Mouse (Mus musculus) neural tube, embryonic 13.5 days (tissue): ENCODE measurements around the gene Gsk3a. TPM values are rescaled to one million over a fixed set of nuclear protein-coding genes. Genes with fewer than 3 reads are reported as not detected.

Source experiments
- ATAC-seq: fragments of 200-750 bp; cut with Nextera tagmentation; 2 replicates; pipeline ENCODE4 v1.8.0; 2017; ENCODE audit warnings: low read depth, mild to moderate bottlenecking, moderate TSS enrichment, moderate library complexity
- H3K27ac ChIP-seq: fragments of 300-500 bp; sonication (generic); replicated peaks from 2 replicates; pipeline ENCODE4 v1.5.1; 2015; ENCODE audit warnings: moderate library complexity, mild to moderate bottlenecking, inconsistent platforms
- H3K27me3 ChIP-seq: fragments of 300-500 bp; sonication (generic); 2 replicates; pipeline ENCODE4 v1.6.1; 2015; ENCODE audit warnings: mild to moderate bottlenecking, inconsistent platforms
- H3K36me3 ChIP-seq: fragments of 300-500 bp; sonication (generic); 2 replicates; pipeline ENCODE4 v1.6.1; 2015; ENCODE audit warnings: mild to moderate bottlenecking, inconsistent platforms
- H3K4me1 ChIP-seq: fragments of 300-500 bp; sonication (generic); replicated peaks from 2 replicates; pipeline ENCODE4 v1.6.1; 2015; ENCODE audit warnings: inconsistent platforms
- H3K4me2 ChIP-seq: fragments of 300-500 bp; sonication (generic); 2 replicates; pipeline ENCODE4 v1.6.1; 2015; ENCODE audit warnings: inconsistent platforms, mild to moderate bottlenecking, moderate library complexity
- H3K4me3 ChIP-seq: fragments of 300-500 bp; sonication (generic); 2 replicates; pipeline ENCODE4 v1.5.1; 2015; ENCODE audit warnings: mild to moderate bottlenecking, inconsistent platforms
- H3K9ac ChIP-seq: fragments of 300-500 bp; sonication (generic); 2 replicates; pipeline ENCODE4 v1.6.1; 2015; ENCODE audit warnings: moderate library complexity, mild to moderate bottlenecking, inconsistent platforms
- H3K9me3 ChIP-seq: fragments of 300-500 bp; sonication (generic); 2 replicates; pipeline ENCODE4 v1.6.1; 2016; ENCODE audit warnings: inconsistent platforms
- WGBS: fragments of 180-500 bp; shearing (Covaris S2); methylation state at CpG from one replicate; pipeline ENCODE4 v1.1.7; 2015; 5-methylcytosine and 5-hydroxymethylcytosine counted together
- microRNA-seq: library from miRNA; unstranded; fragments of <30 nt; microRNA quantifications from one replicate; pipeline ENCODE4, GENCODE M21; 2016
- polyA plus RNA-seq: library from polyadenylated mRNA; unstranded; fragments of >200 nt; fragmentation: Nextera tagmentation; extraction: Ambion mirVana; gene quantifications from 2 replicates; pipeline ENCODE4 v1.2.1, GENCODE M21; 2015

Gene Gsk3a
- polyA plus RNA-seq, 1 experiment from 2014 or later, result 16.8 TPM

DNA sequence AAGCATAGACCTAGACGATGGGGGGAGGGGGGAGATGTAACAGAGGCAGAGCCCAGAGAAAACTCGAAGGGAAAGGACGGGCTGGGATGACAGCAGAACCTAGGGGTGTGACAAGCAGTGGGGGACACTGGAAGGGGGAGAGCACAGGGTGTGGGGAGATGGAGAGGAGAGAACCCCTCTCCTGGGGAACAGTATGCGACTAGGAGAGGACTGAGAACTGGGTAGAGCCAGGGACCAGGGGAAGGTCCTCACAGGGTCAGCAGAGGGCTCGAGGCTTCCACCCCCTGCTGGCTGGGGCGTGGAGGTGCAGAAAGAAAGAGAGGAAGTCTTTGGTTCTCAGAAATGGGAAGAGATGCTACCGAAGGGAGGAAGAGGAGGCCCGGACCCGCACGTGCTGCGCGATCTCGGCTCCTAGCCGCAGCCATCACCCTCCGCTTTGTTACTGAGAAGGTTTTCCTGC lies 56.3 kb downstream of the Gsk3a start:
- ATAC-seq, result no peak
- Histone ChIP-seq H3K36me3 (no peaks in the 10 kb centered on the region), H3K27me3 (peaks cover 46% of the 10 kb centered on the region), H3K4me3 (peak overlapping the region; percentile 26), H3K4me1 (peaks cover 45% of the 10 kb centered on the region), H3K9ac (peak overlapping the region; percentile 54), H3K27ac (no peak overlapping the region), H3K9me3 (no peaks in the 10 kb centered on the region), H3K4me2 (peak overlapping the region; percentile 76)
- 2% methylated on average over 15 of the region's 15 CpGs for WGBS

DNA sequence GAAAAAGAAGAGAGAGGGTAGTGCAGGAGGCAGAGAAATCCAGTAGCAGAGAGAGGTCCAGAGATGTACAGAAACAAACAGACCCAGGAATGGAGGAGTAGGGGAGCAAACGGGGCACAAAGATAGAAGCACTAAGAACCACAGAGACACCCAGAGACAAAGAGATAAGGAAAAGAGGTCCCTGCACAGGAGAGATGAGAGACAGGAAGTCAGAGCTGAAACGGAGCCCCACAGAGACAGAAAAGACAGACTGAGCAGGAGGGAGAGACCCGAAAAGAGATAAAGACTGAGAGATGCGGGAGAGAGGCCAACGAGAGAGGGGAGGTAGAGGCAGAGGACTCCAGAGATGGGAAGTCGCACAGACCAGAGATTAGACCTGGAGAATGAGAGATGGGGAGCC lies 57.1 kb downstream of the Gsk3a start:
- 1% methylated on average over 6 of the region's 6 CpGs for WGBS
- Histone ChIP-seq H3K9me3 (no peaks in the 10 kb centered on the region), H3K27ac (peak overlapping the region; percentile 99), H3K4me1 (peaks cover 54% of the 10 kb centered on the region), H3K4me3 (peak overlapping the region; percentile 70), H3K9ac (peak overlapping the region; percentile 99), H3K4me2 (peak overlapping the region; percentile 76), H3K27me3 (peaks cover 46% of the 10 kb centered on the region), H3K36me3 (no peaks in the 10 kb centered on the region)
- ATAC-seq, result no peak

- WGBS, result under 1% methylated on average over 37 of the region's 56 CpGs
These were observed 58.0 kb downstream of the Gsk3a start, which contains the start of gene Pou2f2 for GRCm38 (mm10) chr7:25179606-25180161. Pou2f2 (minus strand) TSS chr7:25179726.

DNA sequence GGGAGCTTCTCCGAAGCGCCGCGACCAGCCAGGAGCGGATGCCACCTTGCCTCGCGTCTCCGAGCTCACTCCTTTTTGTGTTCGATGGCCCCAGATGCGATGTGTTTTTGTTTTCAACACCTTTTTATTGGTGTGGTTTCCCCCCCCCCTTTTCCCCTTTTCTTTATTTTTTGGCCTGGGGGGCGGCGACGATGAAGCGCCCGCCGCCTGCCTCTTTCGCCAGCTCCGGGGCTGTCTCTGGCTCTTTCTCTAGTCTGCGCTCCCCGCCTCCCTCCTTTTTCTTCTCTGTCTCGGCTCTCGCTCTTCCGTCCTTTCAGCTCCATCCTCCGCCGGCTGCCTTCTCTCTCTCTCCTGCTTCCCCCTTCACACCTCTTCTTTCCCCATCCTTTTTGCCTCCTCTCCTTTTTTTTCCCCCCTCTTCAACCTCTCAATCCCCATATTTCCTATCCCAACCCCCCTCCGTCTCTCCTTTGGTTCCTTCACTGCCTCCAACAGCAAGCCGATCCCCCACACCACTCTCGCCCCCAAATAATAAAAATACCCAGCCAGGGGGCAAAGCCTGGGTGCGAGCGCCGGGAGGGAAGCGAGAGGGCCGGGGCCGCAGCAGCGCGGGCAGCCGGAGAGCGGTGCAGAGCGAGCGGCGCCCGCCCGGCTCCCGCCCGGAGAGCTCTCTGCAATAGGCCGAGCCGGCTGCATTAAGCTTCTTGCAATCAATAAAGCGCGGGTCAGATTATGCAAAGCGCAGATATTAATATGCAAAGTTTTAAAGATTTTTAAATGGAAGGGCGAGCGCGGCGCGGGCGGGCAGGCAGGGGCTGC lies 58.7 kb downstream of the Gsk3a start:
- Histone ChIP-seq H3K9me3 (no peaks in the 10 kb centered on the region), H3K27me3 (peaks cover 46% of the 10 kb centered on the region), H3K4me1 (peaks cover 69% of the 10 kb centered on the region), H3K4me3 (peak overlapping the region; percentile 70), H3K27ac (peak overlapping the region; percentile 99), H3K4me2 (peak overlapping the region; percentile 76), H3K36me3 (no peaks in the 10 kb centered on the region), H3K9ac (peak overlapping the region; percentile 99)
- peak; percentile 76 for ATAC-seq
- WGBS, result under 1% methylated on average over 52 of the region's 56 CpGs

More at GRCm38 (mm10) chr7:25179606-25180161, 58.0 kb downstream of the Gsk3a start, which contains the start of gene Pou2f2:
- peak within 1 kb of the TSS; percentile 99 for H3K9ac ChIP-seq
- peak within 1 kb of the TSS; percentile 99 for H3K27ac ChIP-seq
- H3K27me3 ChIP-seq, result peaks cover 46% of the 10 kb centered on the region
- peak within 1 kb of the TSS; percentile 76 for H3K4me2 ChIP-seq
- H3K9me3 ChIP-seq, result no peaks in the 10 kb centered on the region
- H3K4me1 ChIP-seq, result peaks cover 62% of the 10 kb centered on the region
- no peaks in the 10 kb centered on the region for H3K36me3 ChIP-seq
- peak; percentile 92 for ATAC-seq
- peak within 1 kb of the TSS; percentile 70 for H3K4me3 ChIP-seq

GRCm38 (mm10) chr7:25178317-25178716 lies 59.3 kb downstream of the Gsk3a start:
- H3K4me1 ChIP-seq, result peaks cover 76% of the 10 kb centered on the region
- H3K27ac ChIP-seq, result peak overlapping the region; percentile 99
- H3K9me3 ChIP-seq, result no peaks in the 10 kb centered on the region
- WGBS, result under 1% methylated on average over 17 of the region's 17 CpGs
- H3K4me2 ChIP-seq, result peak overlapping the region; percentile 76
- H3K36me3 ChIP-seq, result no peaks in the 10 kb centered on the region
- H3K4me3 ChIP-seq, result peak overlapping the region; percentile 70
- H3K9ac ChIP-seq, result peak overlapping the region; percentile 99
- ATAC-seq, result no peak
- H3K27me3 ChIP-seq, result peaks cover 40% of the 10 kb centered on the region

Small RNA genes within 50 kb of the gene (microRNA-seq; reads per million reads assigned to microRNA genes)
- not detected for gene Mir7048

Other genes with a start within 250 kb of the Gsk3a start
- 261 and 282 TPM in 2 replicates for gene Atp1a3, start 231.9 kb downstream of the Gsk3a start, polyA plus RNA-seq
- gene Grik5, start 165.5 kb downstream of the Gsk3a start, polyA plus RNA-seq, result 15.2 and 15.3 TPM in 2 replicates
- gene Zfp574, start 165.3 kb downstream of the Gsk3a start, polyA plus RNA-seq, result 32.8 and 35.4 TPM in 2 replicates
- gene Pou2f2, start 58.1 kb downstream of the Gsk3a start, polyA plus RNA-seq, result 28.0 and 29.4 TPM in 2 replicates
- gene Dedd2, start 17.2 kb downstream of the Gsk3a start, polyA plus RNA-seq, result 16.6 and 17.7 TPM in 2 replicates
- 2.0 and 2.1 TPM in 2 replicates for gene Zfp526, start 16.4 kb downstream of the Gsk3a start, polyA plus RNA-seq
- 4.9 and 8.0 TPM in 2 replicates for gene Erf, start 12.9 kb upstream of the Gsk3a start, polyA plus RNA-seq
- 40.2 and 43.4 TPM in 2 replicates for gene Cic, start 29.9 kb upstream of the Gsk3a start, polyA plus RNA-seq
- gene Pafah1b3, start 60.1 kb upstream of the Gsk3a start, polyA plus RNA-seq, result 525 and 535 TPM in 2 replicates
- 2.1 and 2.9 TPM in 2 replicates for gene Prr19, start 63.6 kb upstream of the Gsk3a start, polyA plus RNA-seq
- gene Tmem145, start 68.3 kb upstream of the Gsk3a start, polyA plus RNA-seq, result 51.7 and 52.2 TPM in 2 replicates
- 18.3 TPM in 2 replicates for gene Megf8, start 79.3 kb upstream of the Gsk3a start, polyA plus RNA-seq
- not detected in 2 replicates for gene Cnfn, start 131.9 kb upstream of the Gsk3a start, polyA plus RNA-seq
- 9.9 and 11.4 TPM in 2 replicates for gene Lipe, start 160.9 kb upstream of the Gsk3a start, polyA plus RNA-seq
- 0.41 and 0.63 TPM in 2 replicates for gene Cxcl17, start 175.0 kb upstream of the Gsk3a start, polyA plus RNA-seq
- 1.5 and 2.2 TPM in 2 replicates for gene Ceacam1, start 239.8 kb upstream of the Gsk3a start, polyA plus RNA-seq